Mouse (Mus musculus) kidney, postnatal 0 days (tissue): ENCODE measurements at regions not wholly inside any gene's neighbourhood (a gene's known extent, or its start where the extent isn't known, plus 50 kb on each side); places are given as distances from the start of the nearest gene placed in this dataset.
A peak's percentile ranks its signal among the peaks of the same experiment; 100 is the strongest.

Source experiments
- ATAC-seq: fragments of 200-750 bp; cut with Nextera tagmentation; replicated peaks from 2 replicates; pipeline ENCODE4 v1.8.0; 2017; ENCODE audit warnings: low read depth, moderate number of reproducible peaks, moderate TSS enrichment, moderate library complexity; ENCODE audit not compliant: low FRiP score
- DNase-seq: peaks from one replicate; pipeline ENCODE4 v3.0.0-alpha.2; 2016; ENCODE audit warnings: low spot score
- H3K27ac ChIP-seq: fragments of 300-500 bp; sonication (generic); 2 replicates; pipeline ENCODE4 v1.5.1; 2014; ENCODE audit warnings: mild to moderate bottlenecking
- H3K27me3 ChIP-seq: fragments of 300-500 bp; sonication (generic); 2 replicates; pipeline ENCODE4 v1.6.1; 2014; ENCODE audit warnings: low read length, mixed read lengths; ENCODE audit not compliant: insufficient read depth
- H3K36me3 ChIP-seq: fragments of 300-500 bp; sonication (generic); 2 replicates; pipeline ENCODE4 v1.6.1; 2014; ENCODE audit warnings: low read length, mixed read lengths; ENCODE audit not compliant: insufficient read depth
- H3K4me1 ChIP-seq: fragments of 300-500 bp; sonication (generic); replicated peaks from 2 replicates; pipeline ENCODE4 v1.6.1; 2014; ENCODE audit warnings: antibody characterized with exemption, low read length, mixed read lengths; ENCODE audit not compliant: insufficient read depth
- H3K4me2 ChIP-seq: fragments of 300-500 bp; sonication (generic); 2 replicates; pipeline ENCODE4 v1.6.1; 2014; ENCODE audit warnings: mild to moderate bottlenecking, low read length, moderate library complexity, mixed read lengths
- H3K4me3 ChIP-seq: fragments of 300-500 bp; sonication (generic); replicated peaks from 2 replicates; pipeline ENCODE4 v1.5.1; 2014; ENCODE audit warnings: low read depth, low read length
- H3K9ac ChIP-seq: fragments of 300-500 bp; sonication (generic); 2 replicates; pipeline ENCODE4 v1.6.1; 2014; ENCODE audit warnings: low read depth, low read length
- H3K9me3 ChIP-seq: fragments of 300-500 bp; sonication (generic); replicated peaks from 2 replicates; pipeline ENCODE4 v1.6.1; 2016; ENCODE audit warnings: low read length, inconsistent platforms, mixed read lengths
- CTCF ChIP-seq: IDR thresholded peaks from 2 replicates; pipeline ENCODE4 v1.5.1; 2016; ENCODE audit warnings: antibody characterized with exemption, low read depth, mild to moderate bottlenecking, moderate library complexity
- WGBS: fragments of 180-500 bp; shearing (Covaris S2); extraction: QIAGEN DNeasy Blood & Tissue Kit; methylation state at CpG from one replicate; pipeline ENCODE4 v1.1.7; 2014; 5-methylcytosine and 5-hydroxymethylcytosine counted together

- Histone ChIP-seq H3K4me2 (no peak overlapping the region), H3K9me3 (no peaks in the 10 kb centered on the region), H3K4me3 (no peak overlapping the region), H3K27me3 (no peaks in the 10 kb centered on the region), H3K36me3 (no peaks in the 10 kb centered on the region), H3K4me1 (no peaks in the 10 kb centered on the region), H3K9ac (no peak overlapping the region), H3K27ac (no peak overlapping the region)
- 89% methylated on average over 3 of the region's 3 CpGs for WGBS
- no peak for ATAC-seq
- DNase-seq: no peak
- TF ChIP-seq CTCF: 0 out of 2 replicates have a peak, but pooled peaks have one; percentile 13
Observed at GRCm38 (mm10) chr11:24332241-24332640, 254.4 kb downstream of the Bcl11a start.

DNA sequence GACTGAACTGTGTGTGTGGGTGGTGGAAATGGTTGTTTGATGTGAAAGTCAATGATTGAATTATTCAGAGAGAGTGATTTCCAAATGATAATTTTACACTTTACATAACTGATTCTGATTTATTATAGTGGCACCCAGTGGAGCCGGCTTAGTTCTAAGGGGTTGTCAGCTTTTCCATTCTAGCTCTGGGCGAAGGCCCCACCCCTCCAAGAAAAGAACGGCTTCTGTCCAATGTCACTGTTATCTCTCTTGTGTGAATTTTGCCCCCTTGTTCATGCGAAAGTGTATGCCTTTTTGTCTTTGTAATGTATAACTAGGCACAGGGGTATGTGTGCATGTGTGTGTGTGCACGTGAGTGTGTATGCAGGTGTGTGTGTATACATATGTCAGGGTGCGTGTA, 255.3 kb downstream of the Bcl11a start:
- Histone ChIP-seq H3K27me3 (no peaks in the 10 kb centered on the region), H3K9me3 (no peaks in the 10 kb centered on the region), H3K9ac (no peak overlapping the region), H3K36me3 (no peaks in the 10 kb centered on the region), H3K4me2 (no peak overlapping the region), H3K4me3 (no peak overlapping the region), H3K27ac (no peak overlapping the region), H3K4me1 (no peaks in the 10 kb centered on the region)
- no peak for DNase-seq
- 74% methylated on average over 6 of the region's 6 CpGs for WGBS
- TF ChIP-seq CTCF: no peak
- ATAC-seq: no peak

GRCm38 (mm10) chr11:24335256-24335655, 257.4 kb downstream of the Bcl11a start:
- no peak for TF ChIP-seq CTCF
- no peak overlapping the region for H3K27ac ChIP-seq
- H3K4me2 ChIP-seq: no peak overlapping the region
- no peaks in the 10 kb centered on the region for H3K9me3 ChIP-seq
- ATAC-seq: no peak
- H3K36me3 ChIP-seq: no peaks in the 10 kb centered on the region
- no peak overlapping the region for H3K9ac ChIP-seq
- no peaks in the 10 kb centered on the region for H3K27me3 ChIP-seq
- DNase-seq: no peak
- no peak overlapping the region for H3K4me3 ChIP-seq
- WGBS: 91% methylated on average over 4 of the region's 4 CpGs
- no peaks in the 10 kb centered on the region for H3K4me1 ChIP-seq

GRCm38 (mm10) chr11:24338111-24338510, 260.3 kb downstream of the Bcl11a start:
- no peak overlapping the region for H3K4me2 ChIP-seq
- no peak overlapping the region for H3K4me3 ChIP-seq
- no peaks in the 10 kb centered on the region for H3K4me1 ChIP-seq
- TF ChIP-seq CTCF: no peak
- H3K9me3 ChIP-seq: no peaks in the 10 kb centered on the region
- no peak overlapping the region for H3K27ac ChIP-seq
- H3K9ac ChIP-seq: no peak overlapping the region
- WGBS: 81% methylated on average over 1 of the region's 1 CpGs
- DNase-seq: no peak
- ATAC-seq: no peak
- H3K36me3 ChIP-seq: no peaks in the 10 kb centered on the region
- H3K27me3 ChIP-seq: no peaks in the 10 kb centered on the region

DNA sequence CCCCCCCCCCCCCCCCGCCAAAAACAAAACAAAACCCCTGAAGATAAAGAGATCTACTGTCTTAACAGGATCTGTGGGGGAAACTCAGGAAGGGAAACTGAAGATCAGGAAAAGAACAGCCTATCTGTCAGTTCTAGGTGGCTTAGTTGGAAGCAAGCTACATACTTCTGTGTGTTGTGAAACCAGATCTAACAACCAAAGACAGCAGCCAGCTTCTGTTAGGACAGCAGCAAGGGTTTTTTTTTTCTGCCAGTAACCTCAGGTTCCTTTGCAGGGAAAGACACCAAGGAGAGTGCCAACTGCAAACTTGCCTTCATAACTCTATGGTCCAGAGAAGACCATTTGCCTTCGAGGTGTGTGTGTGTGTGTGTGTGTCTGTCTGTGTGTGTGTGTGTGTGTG, 261.2 kb downstream of the Bcl11a start:
- Histone ChIP-seq H3K4me3 (no peak overlapping the region), H3K27ac (no peak overlapping the region), H3K9me3 (no peaks in the 10 kb centered on the region), H3K4me1 (no peaks in the 10 kb centered on the region), H3K27me3 (no peaks in the 10 kb centered on the region), H3K36me3 (no peaks in the 10 kb centered on the region), H3K4me2 (no peak overlapping the region), H3K9ac (no peak overlapping the region)
- ATAC-seq (no peak), DNase-seq (no peak)
- WGBS: 77% methylated on average over 1 of the region's 2 CpGs
- no peak for TF ChIP-seq CTCF

- Histone ChIP-seq H3K27me3 (no peaks in the 10 kb centered on the region), H3K27ac (no peak overlapping the region), H3K4me2 (no peak overlapping the region), H3K4me1 (no peaks in the 10 kb centered on the region), H3K4me3 (no peak overlapping the region), H3K9ac (no peak overlapping the region), H3K9me3 (no peaks in the 10 kb centered on the region), H3K36me3 (no peaks in the 10 kb centered on the region)
- 79% methylated on average over 2 of the region's 2 CpGs for WGBS
- TF ChIP-seq CTCF: no peak
- ATAC-seq (no peak), DNase-seq (no peak)
Observed at GRCm38 (mm10) chr11:24340677-24341076, 262.8 kb downstream of the Bcl11a start.

DNA sequence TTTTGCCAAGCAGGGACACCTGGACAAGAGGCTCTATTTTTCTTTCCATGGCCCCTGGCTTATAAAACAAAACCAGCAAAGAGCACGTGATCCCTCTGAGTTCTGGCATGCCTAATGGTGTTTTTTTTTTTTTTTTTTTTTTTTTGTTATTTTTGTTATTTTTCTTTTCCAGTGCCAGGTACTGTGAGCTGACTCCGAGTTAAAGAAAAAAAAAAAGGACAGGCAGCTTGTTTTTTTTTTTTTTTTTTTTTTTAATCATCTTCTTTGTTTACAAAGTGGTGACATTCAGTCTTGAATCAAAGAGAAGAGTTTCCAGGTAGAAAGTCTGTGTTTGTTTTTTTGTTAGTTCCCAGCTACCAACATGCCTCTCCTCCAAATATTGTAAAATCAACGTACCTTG, 263.8 kb downstream of the Bcl11a start:
- Histone ChIP-seq H3K9me3 (no peaks in the 10 kb centered on the region), H3K27me3 (no peaks in the 10 kb centered on the region), H3K4me2 (no peak overlapping the region), H3K27ac (no peak overlapping the region), H3K4me1 (no peaks in the 10 kb centered on the region), H3K9ac (no peak overlapping the region), H3K36me3 (no peaks in the 10 kb centered on the region), H3K4me3 (no peak overlapping the region)
- no peak for TF ChIP-seq CTCF
- ATAC-seq (no peak), DNase-seq (no peak)
- 42% methylated on average over 3 of the region's 3 CpGs for WGBS
